Mouse (Mus musculus): ENCODE results near the gene Ksr1. TPM values are rescaled to one million over a fixed set of nuclear protein-coding genes. Genes with fewer than 3 reads are reported as not detected.

Gene Ksr1
- polyA plus RNA-seq, 1 experiment, result 14.5 TPM

DNA sequence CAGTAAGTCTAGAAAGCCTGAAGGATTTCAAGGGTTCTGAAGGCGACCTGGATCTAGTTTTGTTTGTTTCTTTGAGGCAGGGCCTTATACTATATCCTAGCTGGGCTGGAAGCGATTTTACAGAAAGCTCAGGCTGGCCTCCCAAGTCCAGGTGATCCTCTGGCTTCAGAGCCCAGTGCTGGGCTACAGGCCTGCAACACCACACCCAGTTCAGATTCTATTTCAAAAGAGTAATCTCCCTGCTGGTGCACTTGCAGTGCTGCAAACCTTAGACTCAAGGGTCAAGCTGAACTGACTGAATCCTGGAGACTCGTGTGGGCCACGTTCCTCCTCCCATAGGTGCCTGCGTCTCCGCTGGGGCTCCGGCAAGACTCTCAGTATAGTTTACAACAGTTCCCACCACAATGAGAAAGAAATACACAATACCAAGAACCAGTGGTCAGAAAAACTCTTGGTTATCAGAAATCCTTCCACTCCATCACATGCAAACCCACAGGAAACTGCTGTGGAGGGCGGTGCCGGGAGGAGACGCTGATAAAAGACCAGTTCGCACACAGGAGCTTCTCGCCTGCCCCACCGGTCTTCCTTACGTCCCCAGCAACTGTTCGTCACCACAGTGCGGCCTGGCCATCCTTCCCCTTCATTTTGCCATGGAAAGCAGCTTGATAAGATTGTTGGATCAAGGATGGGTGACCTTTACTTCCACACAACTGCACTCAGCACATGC is 95.3 kb downstream of the Ksr1 start:
- WGBS, result 55% methylated on average over 16 of the region's 16 CpGs
- TF ChIP-seq CTCF (IDR thresholded peaks at IDR 0.05; ENCODE audit: extremely low read depth, insufficient read depth, insufficient read length, insufficient replicate concordance) (no peak), POLR2A (IDR thresholded peaks at IDR 0.05; ENCODE audit: low read depth, low read length) (no peak)
- Histone ChIP-seq H3K4me1 (ENCODE audit: control insufficient read depth, insufficient read depth, insufficient read length) (0 out of 2 replicates have a peak, but pooled peaks cover 2% of the 10 kb centered on the region), H3K27ac (ENCODE audit: insufficient read depth, low read length) (no peak overlapping the region), H3K36me3 (ENCODE audit: control insufficient read depth, insufficient read depth, low read length) (no peaks in the 10 kb centered on the region), H3K27me3 (ENCODE audit: control insufficient read depth, insufficient read depth, low read length) (no peaks in the 10 kb centered on the region), H3K4me3 (ENCODE audit: extremely low read depth, insufficient read depth, insufficient read length) (no peak overlapping the region)
- DNase-seq (ENCODE audit: low read depth in 1 of 2, low spot score in 2 of 2), result no peak

DNA sequence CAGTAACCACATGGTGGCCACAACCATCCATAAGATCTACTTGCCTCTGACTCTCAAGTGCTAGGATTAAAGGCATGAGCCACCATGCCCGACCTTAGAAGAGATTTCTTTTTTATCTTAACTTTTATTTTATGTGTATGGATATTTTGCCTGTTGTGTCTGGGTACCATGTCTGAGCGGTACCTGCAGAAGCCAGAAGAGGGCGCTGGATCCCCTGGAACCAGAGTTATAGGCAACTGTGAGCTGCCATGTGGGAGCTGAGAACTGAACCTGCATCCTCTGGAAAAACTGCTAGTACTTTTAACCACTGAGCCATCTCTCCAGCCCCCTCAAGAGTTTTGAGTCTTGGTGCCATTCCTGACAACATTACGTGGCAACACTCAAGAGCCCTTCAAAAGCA is 97.3 kb downstream of the Ksr1 start:
- Histone ChIP-seq H3K27me3 (ENCODE audit: control insufficient read depth, insufficient read depth, low read length) (no peaks in the 10 kb centered on the region), H3K4me3 (ENCODE audit: extremely low read depth, insufficient read depth, insufficient read length) (no peak overlapping the region), H3K36me3 (ENCODE audit: control insufficient read depth, insufficient read depth, low read length) (peaks cover 7% of the 10 kb centered on the region), H3K4me1 (ENCODE audit: control insufficient read depth, insufficient read depth, insufficient read length) (no peaks in the 10 kb centered on the region), H3K27ac (ENCODE audit: insufficient read depth, low read length) (no peak overlapping the region)
- no peak for TF ChIP-seq CTCF (IDR thresholded peaks at IDR 0.05; ENCODE audit: extremely low read depth, insufficient read depth, insufficient read length, insufficient replicate concordance)
- no peak for TF ChIP-seq POLR2A (IDR thresholded peaks at IDR 0.05; ENCODE audit: low read depth, low read length)
- no peak for DNase-seq (ENCODE audit: low read depth in 1 of 2, low spot score in 2 of 2)
- 93% methylated on average over 4 of the region's 4 CpGs for WGBS

DNA sequence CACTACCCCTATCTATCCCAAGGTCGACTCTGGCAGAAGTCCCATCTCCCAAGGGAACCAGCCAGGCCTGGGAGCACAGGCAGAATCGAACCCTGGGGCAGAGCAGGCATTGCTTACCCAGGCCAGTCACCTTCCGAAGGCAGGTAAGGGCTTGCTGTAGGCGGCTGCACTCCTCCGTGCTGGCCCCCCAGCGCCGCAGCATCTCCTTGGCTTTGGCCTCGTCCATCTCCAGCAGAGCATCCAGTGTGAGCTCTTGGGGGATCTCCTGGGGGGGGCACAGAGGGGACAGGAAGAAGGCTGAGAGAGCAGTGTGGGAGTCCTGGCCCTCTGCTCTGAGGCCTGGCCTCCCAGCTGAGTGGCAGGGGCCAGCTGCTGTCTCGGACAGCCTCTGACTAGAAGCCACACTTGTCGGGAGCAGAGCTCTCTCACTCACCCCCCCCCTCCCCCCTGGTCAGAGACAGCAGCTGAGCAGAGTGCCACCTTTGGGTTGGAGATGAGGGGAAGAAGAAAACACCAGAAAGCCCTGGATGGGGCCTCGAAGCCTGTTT is 99.0 kb downstream of the Ksr1 start:
- Histone ChIP-seq H3K36me3 (ENCODE audit: control insufficient read depth, insufficient read depth, low read length) (peaks cover 7% of the 10 kb centered on the region), H3K27ac (ENCODE audit: insufficient read depth, low read length) (no peak overlapping the region), H3K4me3 (ENCODE audit: extremely low read depth, insufficient read depth, insufficient read length) (no peak overlapping the region), H3K4me1 (ENCODE audit: control insufficient read depth, insufficient read depth, insufficient read length) (no peaks in the 10 kb centered on the region), H3K27me3 (ENCODE audit: control insufficient read depth, insufficient read depth, low read length) (no peaks in the 10 kb centered on the region)
- TF ChIP-seq CTCF (IDR thresholded peaks at IDR 0.05; ENCODE audit: extremely low read depth, insufficient read depth, insufficient read length, insufficient replicate concordance) (no peak), POLR2A (IDR thresholded peaks at IDR 0.05; ENCODE audit: low read depth, low read length) (no peak)
- WGBS, result 82% methylated on average over 11 of the region's 11 CpGs
- no peak for DNase-seq (ENCODE audit: low read depth in 1 of 2, low spot score in 2 of 2)

DNA sequence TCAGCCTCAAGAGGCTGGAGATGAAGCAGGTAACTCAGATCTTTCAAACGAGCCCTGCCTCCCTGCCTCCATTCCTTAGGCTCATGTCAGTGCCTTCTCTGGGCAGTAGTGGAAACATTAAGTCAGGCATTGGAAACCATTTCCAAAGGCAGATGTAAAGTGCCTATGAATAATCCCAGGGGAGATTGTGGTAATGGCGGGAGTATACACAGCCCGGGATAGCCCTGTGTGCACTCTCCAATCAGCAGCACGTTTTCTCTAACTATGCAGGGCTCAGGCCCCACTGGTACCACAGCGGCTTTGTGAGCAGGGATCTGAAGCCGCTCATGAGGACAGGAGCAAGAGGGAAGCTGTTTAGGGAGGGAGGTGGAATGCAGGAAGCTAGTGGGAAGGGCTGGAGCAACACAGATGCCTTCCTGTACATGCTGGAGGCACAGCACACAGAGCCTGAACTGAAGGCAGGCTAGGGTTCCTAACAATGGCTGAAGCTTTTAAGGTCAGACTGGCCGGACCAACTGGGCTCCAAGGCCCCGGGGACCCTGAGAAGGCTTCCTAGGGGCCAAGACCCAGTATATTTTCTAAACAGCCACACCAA is 99.5 kb downstream of the Ksr1 start:
- 81% methylated on average over 8 of the region's 8 CpGs for WGBS

DNA sequence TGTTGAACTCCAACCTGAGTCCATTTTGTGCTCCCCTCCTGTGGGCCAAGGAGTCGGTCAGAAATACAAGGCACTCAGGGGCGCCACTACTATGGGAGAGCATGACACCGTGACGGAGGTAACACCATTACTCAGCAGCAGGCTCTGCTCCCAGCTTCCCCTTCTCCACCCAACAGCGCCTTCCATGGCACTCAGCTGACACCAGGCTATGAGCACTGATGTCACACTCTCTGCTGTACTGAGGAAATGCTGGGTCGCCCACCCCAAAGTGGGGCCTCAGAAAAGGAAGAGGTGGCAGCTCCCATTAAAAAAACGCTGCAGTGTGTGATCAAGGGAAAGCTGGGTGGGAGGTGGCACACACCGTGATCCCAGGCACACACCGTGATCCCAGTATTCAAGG is 101.0 kb downstream of the Ksr1 start:
- H3K36me3 ChIP-seq (ENCODE audit: control insufficient read depth, insufficient read depth, low read length), result peaks cover 8% of the 10 kb centered on the region
- no peaks in the 10 kb centered on the region for H3K4me1 ChIP-seq (ENCODE audit: control insufficient read depth, insufficient read depth, insufficient read length)
- 76% methylated on average over 9 of the region's 9 CpGs for WGBS
- no peak overlapping the region for H3K27ac ChIP-seq (ENCODE audit: insufficient read depth, low read length)
- H3K27me3 ChIP-seq (ENCODE audit: control insufficient read depth, insufficient read depth, low read length), result no peaks in the 10 kb centered on the region
- H3K4me3 ChIP-seq (ENCODE audit: extremely low read depth, insufficient read depth, insufficient read length), result no peak overlapping the region
- no peak for TF ChIP-seq POLR2A (IDR thresholded peaks at IDR 0.05; ENCODE audit: low read depth, low read length)
- TF ChIP-seq CTCF (IDR thresholded peaks at IDR 0.05; ENCODE audit: extremely low read depth, insufficient read depth, insufficient read length, insufficient replicate concordance), result no peak
- no peak for DNase-seq (ENCODE audit: low read depth in 1 of 2, low spot score in 2 of 2)

More for the DNA sequence above, 99.5 kb downstream of the Ksr1 start:
- H3K27ac ChIP-seq (ENCODE audit: insufficient read depth, low read length), result no peak overlapping the region
- peaks cover 8% of the 10 kb centered on the region for H3K36me3 ChIP-seq (ENCODE audit: control insufficient read depth, insufficient read depth, low read length)
- H3K4me3 ChIP-seq (ENCODE audit: extremely low read depth, insufficient read depth, insufficient read length), result no peak overlapping the region
- no peak for TF ChIP-seq CTCF (IDR thresholded peaks at IDR 0.05; ENCODE audit: extremely low read depth, insufficient read depth, insufficient read length, insufficient replicate concordance)
- no peak for TF ChIP-seq POLR2A (IDR thresholded peaks at IDR 0.05; ENCODE audit: low read depth, low read length)
- no peaks in the 10 kb centered on the region for H3K27me3 ChIP-seq (ENCODE audit: control insufficient read depth, insufficient read depth, low read length)
- DNase-seq (ENCODE audit: low read depth in 1 of 2, low spot score in 2 of 2), result no peak
- H3K4me1 ChIP-seq (ENCODE audit: control insufficient read depth, insufficient read depth, insufficient read length), result no peaks in the 10 kb centered on the region

DNA sequence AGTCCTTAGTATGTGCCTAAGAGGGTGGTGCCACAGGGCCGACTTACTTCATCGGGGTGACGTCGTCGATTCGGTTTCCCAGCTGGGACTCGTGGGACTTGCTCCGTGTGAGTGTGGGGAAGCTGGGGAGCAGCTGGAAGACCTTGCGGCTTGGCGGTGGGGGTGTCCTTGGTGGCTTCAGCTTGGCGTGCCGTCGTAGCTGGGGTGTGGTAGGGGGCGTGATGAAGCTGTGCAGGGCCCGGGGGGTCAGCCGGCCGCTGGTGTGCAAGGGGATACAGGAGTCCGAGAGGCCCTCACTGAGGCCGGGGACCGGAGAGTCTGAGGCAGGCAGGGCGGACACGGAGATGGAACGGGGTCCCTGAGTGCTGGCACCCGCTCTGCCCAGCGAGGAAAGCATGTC is 101.4 kb downstream of the Ksr1 start:
- 94% methylated on average over 25 of the region's 25 CpGs for whole genome bisulfite sequencing
- no peaks in the 10 kb centered on the region for H3K27me3 ChIP-seq (ENCODE audit: control insufficient read depth, insufficient read depth, low read length)
- no peak overlapping the region for H3K4me3 ChIP-seq (ENCODE audit: extremely low read depth, insufficient read depth, insufficient read length)
- no peak overlapping the region for H3K27ac ChIP-seq (ENCODE audit: insufficient read depth, low read length)
- no peaks in the 10 kb centered on the region for H3K4me1 ChIP-seq (ENCODE audit: control insufficient read depth, insufficient read depth, insufficient read length)
- DNase-seq (ENCODE audit: low read depth in 1 of 2, low spot score in 2 of 2), result no peak
- no peak for TF ChIP-seq CTCF (IDR thresholded peaks at IDR 0.05; ENCODE audit: extremely low read depth, insufficient read depth, insufficient read length, insufficient replicate concordance)
- no peak for TF ChIP-seq POLR2A (IDR thresholded peaks at IDR 0.05; ENCODE audit: low read depth, low read length)
- H3K36me3 ChIP-seq (ENCODE audit: control insufficient read depth, insufficient read depth, low read length), result peaks cover 8% of the 10 kb centered on the region
